In genomic region chr17:24470701-24471527, GRCm38 (mm10) we compare ENCODE assay signal across 8 mouse cellular contexts. TPM values are rescaled to one million over a fixed set of nuclear protein-coding genes. Genes with fewer than 3 reads are reported as not detected.
DNase-seq lines count a peak whose midpoint lies in the region; ATAC-seq and TF ChIP-seq lines count a peak whose summit lies in the region.

No protein-coding gene starts in this region.

- H3K27ac ChIP-seq in cortical plate, adult 2 months (ENCODE audit: insufficient read depth, low read length): peak overlapping the region; percentile 95
- peak overlapping the region; percentile 84 for H3K27ac ChIP-seq in heart, embryonic 16.5 days (ENCODE audit: low read length)
- H3K27ac ChIP-seq in limb, embryonic 14.5 days (replicated peaks; ENCODE audit: low read depth, low read length): peak overlapping the region; percentile 63; the same call in 1 of the 2 replicates

- H3K9me3 ChIP-seq in G1E (replicated peaks): no peaks in the 10 kb centered on the region
- H3K9me3 ChIP-seq in heart, embryonic 16.5 days (replicated peaks; ENCODE audit: control insufficient read depth, low read length): no peaks in the 10 kb centered on the region
- H3K9me3 ChIP-seq in limb, embryonic 14.5 days (ENCODE audit: control insufficient read depth, low read length): no peaks in the 10 kb centered on the region

- H3K4me3 ChIP-seq in G1E (ENCODE audit: low read depth, low read length): peak overlapping the region; percentile 100
- H3K4me3 ChIP-seq in cortical plate, adult 2 months (ENCODE audit: insufficient read depth, low read length): peak overlapping the region; percentile 56
- peak overlapping the region; percentile 85 for H3K4me3 ChIP-seq in heart, embryonic 16.5 days (ENCODE audit: low read length)
- peak overlapping the region; percentile 90 for H3K4me3 ChIP-seq in limb, embryonic 14.5 days (replicated peaks; ENCODE audit: low read length)

- DNase-seq in kidney, adult 11 months: peak; percentile 33
- no peak for DNase-seq in kidney, adult 8-10 months
- DNase-seq in G1E (ENCODE audit: low spot score): no peak
- DNase-seq in limb, embryonic 14.5 days (ENCODE audit: low spot score): no peak
- DNase-seq in naive thymus-derived CD4-positive, alpha-beta T cell, adult 2 months (ENCODE audit: low read depth): peak; percentile 45
- DNase-seq in B cell, adult 2 months: no peak

- H3K36me3 ChIP-seq in G1E (replicated peaks): peaks cover 67% of the 10 kb centered on the region
- peaks cover 16% of the 10 kb centered on the region for H3K36me3 ChIP-seq in heart, embryonic 16.5 days (ENCODE audit: control insufficient read depth, insufficient read depth)
- peaks cover 29% of the 10 kb centered on the region for H3K36me3 ChIP-seq in limb, embryonic 14.5 days (ENCODE audit: control insufficient read depth, insufficient read depth, low read length)

- peak overlapping the region; percentile 89 for H3K4me2 ChIP-seq in heart, embryonic 16.5 days (ENCODE audit: low read depth, low read length)
- peak overlapping the region; percentile 98 for H3K4me2 ChIP-seq in limb, embryonic 14.5 days (replicated peaks; ENCODE audit: low read depth, low read length, severe bottlenecking)

- H3K4me1 ChIP-seq in G1E (ENCODE audit: insufficient read depth, low read depth, low read length): peaks cover 49% of the 10 kb centered on the region
- H3K4me1 ChIP-seq in cortical plate, adult 2 months (ENCODE audit: control insufficient read depth, insufficient read depth, low read length): peaks cover 9% of the 10 kb centered on the region
- peaks cover 15% of the 10 kb centered on the region for H3K4me1 ChIP-seq in heart, embryonic 16.5 days (ENCODE audit: control insufficient read depth, insufficient read depth, low read length)
- H3K4me1 ChIP-seq in limb, embryonic 14.5 days (ENCODE audit: control insufficient read depth, insufficient read depth, low read length): peaks cover 18% of the 10 kb centered on the region

- H3K9ac ChIP-seq in heart, embryonic 16.5 days (ENCODE audit: low read length): peak overlapping the region; percentile 96
- peak overlapping the region; percentile 77 for H3K9ac ChIP-seq in limb, embryonic 14.5 days (ENCODE audit: low read depth, low read length, severe bottlenecking)

- H3K27me3 ChIP-seq in G1E (ENCODE audit: insufficient read depth, low read length): no peaks in the 10 kb centered on the region
- no peaks in the 10 kb centered on the region for H3K27me3 ChIP-seq in heart, embryonic 16.5 days (ENCODE audit: control insufficient read depth, insufficient read depth, low read length)
- no peaks in the 10 kb centered on the region for H3K27me3 ChIP-seq in limb, embryonic 14.5 days (ENCODE audit: control insufficient read depth, insufficient read depth, low read length)

- TF ChIP-seq POLR2A in cortical plate, adult 2 months (IDR thresholded peaks at IDR 0.05; ENCODE audit: extremely low read depth, insufficient read depth, low read length): no peak
- TF ChIP-seq POLR2A in limb, embryonic 14.5 days (IDR thresholded peaks at IDR 0.05; ENCODE audit: borderline replicate concordance, extremely low read depth, insufficient read depth, insufficient read length): no peak

- ATAC-seq in G1E (ENCODE audit: extremely low read depth, insufficient number of reproducible peaks, low FRiP score, poor library complexity, severe bottlenecking): no peak
- peak; percentile 29 for ATAC-seq in heart, embryonic 16.5 days (replicated peaks; ENCODE audit: extremely low read depth, insufficient read depth, low FRiP score)
- ATAC-seq in limb, embryonic 14.5 days (ENCODE audit: low FRiP score, low read depth): peak; percentile 2; the same call in 1 of the 2 replicates

- WGBS in heart, embryonic 16.5 days: under 1% methylated on average over 68 of the region's 68 CpGs
- WGBS in limb, embryonic 14.5 days: 1% methylated on average over 68 of the region's 68 CpGs

- no peak for TF ChIP-seq CTCF in G1E (IDR thresholded peaks at IDR 0.05; ENCODE audit: low read depth, low read length)
- TF ChIP-seq CTCF in cortical plate, adult 2 months (IDR thresholded peaks at IDR 0.05; ENCODE audit: extremely low read depth, insufficient read depth, low read length): no peak

RNA-seq across cellular contexts. Expression of gene Pgp, which starts 0.7 kb away (rescaled TPM):
- 17.8 and 19.6 TPM in 2 replicates for total RNA-seq in G1E (2014; fragmentation: Nextera tagmentation)
- total RNA-seq in G1E (2017): 13.3 and 13.9 TPM in 2 replicates
- polyA plus RNA-seq in G1E (2012): 58.3 and 69.2 TPM in 2 replicates
- 97.1 and 99.3 TPM in 2 replicates for polyA plus RNA-seq in cortical plate, adult 2 months (2012; rRNA removed)
- polyA plus RNA-seq in heart, embryonic 16.5 days (2015; fragmentation: Nextera tagmentation; extraction: Ambion mirVana): 71.1 and 76.0 TPM in 2 replicates
- polyA plus RNA-seq in limb, embryonic 14.5 days (2012; rRNA removed): 37.6 and 49.6 TPM in 2 replicates
- polyA plus RNA-seq in limb, embryonic 14.5 days (2014; fragmentation: Nextera tagmentation; extraction: Ambion mirVana): 52.9 TPM in 2 replicates

RNA-seq across cellular contexts. Expression of gene E4f1, which starts 0.8 kb away (rescaled TPM):
- total RNA-seq in G1E (2014; fragmentation: Nextera tagmentation) (21.7 and 37.2 TPM in 2 replicates), G1E (2017) (17.4 and 18.4 TPM in 2 replicates)
- 17.1 and 19.7 TPM in 2 replicates for polyA plus RNA-seq in G1E (2012)
- polyA plus RNA-seq in cortical plate, adult 2 months (2012; rRNA removed): 77.3 and 79.2 TPM in 2 replicates
- polyA plus RNA-seq in heart, embryonic 16.5 days (2015; fragmentation: Nextera tagmentation; extraction: Ambion mirVana): 27.7 and 28.8 TPM in 2 replicates
- 80.6 and 95.0 TPM in 2 replicates for polyA plus RNA-seq in limb, embryonic 14.5 days (2012; rRNA removed)
- 16.6 and 19.3 TPM in 2 replicates for polyA plus RNA-seq in limb, embryonic 14.5 days (2014; fragmentation: Nextera tagmentation; extraction: Ambion mirVana)

RNA-seq across cellular contexts. Expression of gene Bricd5, which starts 2.8 kb away (rescaled TPM):
- total RNA-seq in G1E (2014; fragmentation: Nextera tagmentation) (not detected in 2 replicates), G1E (2017) (0.33 and 0.58 TPM in 2 replicates)
- 0.23 and 0.27 TPM in 2 replicates for polyA plus RNA-seq in G1E (2012)
- 1.1 and 1.4 TPM in 2 replicates for polyA plus RNA-seq in cortical plate, adult 2 months (2012; rRNA removed)
- 0.21 and 0.25 TPM in 2 replicates for polyA plus RNA-seq in heart, embryonic 16.5 days (2015; fragmentation: Nextera tagmentation; extraction: Ambion mirVana)
- 0.86 and 0.89 TPM in 2 replicates for polyA plus RNA-seq in limb, embryonic 14.5 days (2012; rRNA removed)
- polyA plus RNA-seq in limb, embryonic 14.5 days (2014; fragmentation: Nextera tagmentation; extraction: Ambion mirVana): not detected in 2 replicates

RNA-seq across cellular contexts. Expression of gene Mlst8, which starts 8.0 kb away (rescaled TPM):
- total RNA-seq in G1E (2014; fragmentation: Nextera tagmentation) (5.2 and 7.0 TPM in 2 replicates), G1E (2017) (17.2 and 19.7 TPM in 2 replicates)
- polyA plus RNA-seq in G1E (2012): 6.4 and 7.1 TPM in 2 replicates
- polyA plus RNA-seq in cortical plate, adult 2 months (2012; rRNA removed): 37.0 and 39.1 TPM in 2 replicates
- 18.7 and 19.5 TPM in 2 replicates for polyA plus RNA-seq in heart, embryonic 16.5 days (2015; fragmentation: Nextera tagmentation; extraction: Ambion mirVana)
- 46.3 and 54.9 TPM in 2 replicates for polyA plus RNA-seq in limb, embryonic 14.5 days (2012; rRNA removed)
- polyA plus RNA-seq in limb, embryonic 14.5 days (2014; fragmentation: Nextera tagmentation; extraction: Ambion mirVana): 27.8 and 29.3 TPM in 2 replicates

RNA-seq across cellular contexts. Expression of gene Caskin1, which starts 17.5 kb away (rescaled TPM):
- total RNA-seq in G1E (2014; fragmentation: Nextera tagmentation) (not detected in 2 replicates), G1E (2017) (0.11 and 0.29 TPM in 2 replicates)
- polyA plus RNA-seq in G1E (2012): not detected in 2 replicates
- polyA plus RNA-seq in cortical plate, adult 2 months (2012; rRNA removed): 106 and 109 TPM in 2 replicates
- polyA plus RNA-seq in heart, embryonic 16.5 days (2015; fragmentation: Nextera tagmentation; extraction: Ambion mirVana): 0.24 and 0.52 TPM in 2 replicates
- 18.1 and 23.1 TPM in 2 replicates for polyA plus RNA-seq in limb, embryonic 14.5 days (2012; rRNA removed)
- polyA plus RNA-seq in limb, embryonic 14.5 days (2014; fragmentation: Nextera tagmentation; extraction: Ambion mirVana): 3.1 and 4.3 TPM in 2 replicates

Comparison
In these comparisons a context has a peak if more than half of its experiments do, and no peak if none do; other contexts are left out.
1. DNase-seq: peak in kidney, adult 11 months (single experiment) and naive thymus-derived CD4-positive, alpha-beta T cell, adult 2 months (single experiment); none in kidney, adult 8-10 months (0 of 2), G1E (single experiment), limb, embryonic 14.5 days (single experiment) and B cell, adult 2 months (0 of 2).
2. Peak in every context shown above with its lines, with median percentiles within 50 percentile points of each other: H3K4me3 ChIP-seq and H3K27ac ChIP-seq.